Mouse (Mus musculus) brain, embryonic 14.5 days (tissue): ENCODE measurements around the gene Gm43720.

Source experiments
- CTCF ChIP-seq: fragments of 200-500 bp; IDR thresholded peaks from 2 replicates; pipeline ENCODE4 v1.5.1; 2012; ENCODE audit warnings: inconsistent platforms, mild to moderate bottlenecking, moderate library complexity, borderline replicate concordance; ENCODE audit not compliant: insufficient read depth, insufficient read length; ENCODE audit errors: extremely low read depth
- POLR2A ChIP-seq: fragments of 200-500 bp; IDR thresholded peaks from 2 replicates; pipeline ENCODE4 v1.6.1; 2012; ENCODE audit warnings: mild to moderate bottlenecking, inconsistent platforms, borderline replicate concordance; ENCODE audit not compliant: poor library complexity, insufficient read depth, insufficient read length, severe bottlenecking; ENCODE audit errors: extremely low read depth

DNA sequence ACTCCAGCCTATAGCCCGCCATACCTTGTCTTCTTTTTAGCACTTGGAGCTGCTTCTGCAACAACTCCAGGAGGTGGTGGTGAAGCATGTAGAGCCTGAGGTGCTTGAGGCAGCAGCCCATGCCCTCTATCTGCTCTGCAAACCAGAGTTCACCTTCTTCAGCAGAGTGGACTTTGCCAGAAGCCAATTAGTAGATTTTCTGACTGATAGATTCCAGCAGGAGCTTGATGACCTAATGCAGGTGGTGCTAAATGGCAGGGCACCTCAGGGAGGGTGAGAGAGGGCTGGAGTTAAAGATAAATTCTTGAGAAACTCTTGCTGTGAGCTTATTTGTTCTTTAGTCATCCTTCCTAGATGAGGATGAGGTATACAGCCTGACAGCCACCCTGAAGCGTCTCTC is 19.9 kb upstream of the Gm43720 start:
- no peak for TF ChIP-seq CTCF
- no peak for TF ChIP-seq POLR2A
